Mouse (Mus musculus): ENCODE results near the gene Cubn.

Cubn gene

GRCm38 (mm10) chr2:13480744-13481143, 10.9 kb downstream of the Cubn start:
- DNase-seq (ENCODE audit: low spot score), result no peak

GRCm38 (mm10) chr2:13479165-13479564, 12.4 kb downstream of the Cubn start:
- no peak for DNase-seq (ENCODE audit: low spot score)

DNA sequence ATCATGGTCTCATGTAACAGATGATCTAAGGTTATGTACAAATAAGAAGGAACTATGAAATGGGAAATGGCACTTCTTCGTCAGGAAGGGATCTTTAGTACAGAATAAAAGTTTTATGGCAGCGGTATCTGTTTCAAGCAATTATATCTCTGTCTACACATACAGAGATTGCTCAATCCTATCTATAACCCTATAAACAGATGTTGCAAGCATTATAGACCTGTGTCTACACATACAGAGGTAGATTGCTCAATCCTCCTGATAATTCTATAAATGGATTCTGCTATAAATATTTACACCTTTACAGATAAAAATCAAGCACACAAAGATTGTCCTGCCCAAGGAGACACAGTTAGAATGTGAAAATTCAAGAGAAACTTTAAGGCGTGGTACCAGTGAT, 21.5 kb downstream of the Cubn start:
- DNase-seq (ENCODE audit: low spot score), result no peak

- DNase-seq (ENCODE audit: low spot score), result no peak
Measured at GRCm38 (mm10) chr2:13469641-13470040, 22.0 kb downstream of the Cubn start.

DNA sequence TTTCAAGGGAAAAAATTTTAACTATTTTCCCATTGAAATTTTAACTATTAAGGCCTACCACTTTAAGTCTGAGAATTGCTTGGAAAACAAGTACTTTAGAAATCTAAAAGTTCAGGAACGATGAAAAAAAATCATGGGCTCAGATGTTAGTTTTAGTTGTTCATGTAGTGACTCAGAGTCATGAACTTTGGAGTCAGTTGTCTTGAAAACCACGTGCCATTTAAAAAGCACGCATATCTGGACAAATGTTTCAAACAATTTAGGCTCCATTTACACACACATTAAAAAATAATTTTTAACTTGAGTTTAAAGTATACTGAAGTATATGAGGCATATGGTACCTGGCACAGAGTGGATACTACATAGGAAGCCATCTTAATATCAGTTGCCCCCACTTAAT, 24.9 kb downstream of the Cubn start:
- DNase-seq (ENCODE audit: low spot score), result no peak

DNA sequence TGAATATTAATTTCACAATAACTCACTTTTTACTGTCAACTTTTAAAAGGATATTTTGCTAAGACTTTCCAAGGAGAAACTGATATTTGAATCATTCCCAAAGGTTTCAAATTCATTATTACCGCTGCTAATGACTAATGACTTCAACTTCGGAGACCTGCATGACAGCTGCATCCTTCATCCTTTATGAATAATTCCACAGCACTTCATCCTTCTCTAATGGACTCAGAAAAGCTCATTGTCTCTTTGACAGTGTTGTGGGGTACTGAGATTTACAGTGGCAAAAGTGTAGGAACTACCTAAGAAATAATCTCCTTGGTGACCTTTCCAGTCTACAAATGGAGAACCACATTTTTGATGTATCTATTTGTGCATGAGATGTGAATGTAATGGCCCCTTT, 33.5 kb downstream of the Cubn start:
- no peak for DNase-seq (ENCODE audit: low spot score)

GRCm38 (mm10) chr2:13456821-13457220, 34.8 kb downstream of the Cubn start:
- DNase-seq (ENCODE audit: low spot score), result no peak

GRCm38 (mm10) chr2:13451495-13452491, 39.8 kb downstream of the Cubn start:
- DNase-seq (ENCODE audit: low spot score), result no peak

GRCm38 (mm10) chr2:13450895-13451294, 40.7 kb downstream of the Cubn start:
- no peak for DNase-seq (ENCODE audit: low spot score)

GRCm38 (mm10) chr2:13450470-13450869, 41.1 kb downstream of the Cubn start:
- no peak for DNase-seq (ENCODE audit: low spot score)

- no peak for DNase-seq (ENCODE audit: low spot score)
Measured at GRCm38 (mm10) chr2:13445156-13445555, 46.5 kb downstream of the Cubn start.

GRCm38 (mm10) chr2:13438983-13439382, 52.6 kb downstream of the Cubn start:
- no peak for DNase-seq (ENCODE audit: low spot score)

DNA sequence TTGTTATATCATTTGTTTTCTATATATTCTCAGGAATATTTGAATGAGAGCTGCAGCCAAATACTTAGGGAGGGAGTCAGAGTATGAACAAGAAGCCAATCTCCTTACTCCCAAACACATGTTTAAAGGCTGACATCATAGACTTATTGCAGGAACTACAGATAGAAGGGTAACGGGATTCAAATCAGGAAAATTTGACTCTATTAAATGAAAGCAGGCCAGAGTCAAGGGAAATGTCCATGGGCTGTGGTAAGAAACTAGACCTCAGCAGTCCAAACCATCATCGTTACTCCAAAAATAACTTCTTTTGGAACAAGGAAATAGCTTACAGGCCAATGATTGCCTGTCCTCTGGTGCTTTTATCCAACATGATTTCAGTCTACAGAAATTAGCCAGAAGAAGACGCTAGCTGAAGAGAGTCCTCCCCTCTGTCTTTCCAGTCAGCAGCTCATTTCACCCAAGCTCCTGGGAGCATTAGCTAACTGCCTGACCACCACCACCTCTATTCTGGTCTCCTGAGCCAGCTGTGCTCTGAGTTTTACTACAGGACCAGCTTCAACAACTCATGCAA, 53.3 kb downstream of the Cubn start:
- DNase-seq (ENCODE audit: low spot score), result no peak

DNA sequence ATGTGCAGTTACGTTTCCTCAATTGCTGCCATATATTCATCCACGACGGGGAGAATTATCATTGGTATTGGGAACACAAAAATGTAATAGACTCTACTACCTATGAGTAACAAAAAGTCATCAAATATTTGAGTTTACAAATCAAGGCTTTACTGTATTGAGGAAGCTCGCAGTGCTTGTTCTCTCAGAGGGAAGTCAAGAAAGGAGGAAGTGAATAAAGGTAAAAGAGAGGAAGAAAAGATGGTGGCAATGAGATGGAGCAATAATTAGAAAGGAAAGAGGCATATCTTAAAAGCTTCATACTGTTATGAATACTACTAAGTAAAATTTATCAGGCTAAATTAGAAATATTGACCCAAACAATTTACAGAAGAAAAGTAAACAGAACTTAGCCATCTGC, 59.6 kb downstream of the Cubn start:
- no peak for DNase-seq (ENCODE audit: low spot score)

- no peak for DNase-seq (ENCODE audit: low spot score)
Measured at GRCm38 (mm10) chr2:13421974-13422760, 69.4 kb downstream of the Cubn start.

DNA sequence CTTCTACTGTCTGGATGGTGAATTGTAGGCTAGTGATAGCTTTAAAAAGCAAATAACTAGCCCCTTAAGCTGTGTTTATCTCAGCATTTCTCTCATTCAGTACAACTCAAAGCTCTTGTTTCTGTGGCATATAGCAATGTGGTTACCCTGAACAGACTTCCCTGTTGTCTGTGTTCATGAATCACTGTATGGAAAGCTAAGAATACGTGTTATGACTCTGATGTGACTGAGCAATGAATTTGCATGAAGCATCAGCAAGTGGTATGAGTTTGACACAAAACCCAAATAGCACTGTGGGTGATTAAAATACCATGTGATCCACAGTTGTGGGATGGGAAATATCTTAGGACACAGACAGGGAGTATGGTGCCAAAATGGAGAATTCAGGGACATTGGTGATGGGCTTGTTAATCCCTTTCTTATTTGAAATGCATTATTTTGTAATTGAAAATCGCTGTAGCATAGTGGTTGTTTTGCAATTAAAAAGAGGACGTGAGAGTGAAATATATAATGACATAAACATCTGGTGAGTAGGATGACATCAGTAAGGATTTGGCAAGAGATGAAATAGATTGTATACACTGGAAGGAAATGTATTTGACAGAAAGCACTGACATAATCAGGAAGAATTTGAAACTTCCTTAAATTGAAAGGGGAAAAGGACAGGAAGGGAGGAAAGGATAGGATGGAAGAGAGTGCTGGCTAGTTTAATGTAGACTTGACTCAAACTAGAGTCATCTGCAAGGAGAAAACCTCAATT, 74.7 kb downstream of the Cubn start:
- no peak for DNase-seq (ENCODE audit: low spot score)

DNA sequence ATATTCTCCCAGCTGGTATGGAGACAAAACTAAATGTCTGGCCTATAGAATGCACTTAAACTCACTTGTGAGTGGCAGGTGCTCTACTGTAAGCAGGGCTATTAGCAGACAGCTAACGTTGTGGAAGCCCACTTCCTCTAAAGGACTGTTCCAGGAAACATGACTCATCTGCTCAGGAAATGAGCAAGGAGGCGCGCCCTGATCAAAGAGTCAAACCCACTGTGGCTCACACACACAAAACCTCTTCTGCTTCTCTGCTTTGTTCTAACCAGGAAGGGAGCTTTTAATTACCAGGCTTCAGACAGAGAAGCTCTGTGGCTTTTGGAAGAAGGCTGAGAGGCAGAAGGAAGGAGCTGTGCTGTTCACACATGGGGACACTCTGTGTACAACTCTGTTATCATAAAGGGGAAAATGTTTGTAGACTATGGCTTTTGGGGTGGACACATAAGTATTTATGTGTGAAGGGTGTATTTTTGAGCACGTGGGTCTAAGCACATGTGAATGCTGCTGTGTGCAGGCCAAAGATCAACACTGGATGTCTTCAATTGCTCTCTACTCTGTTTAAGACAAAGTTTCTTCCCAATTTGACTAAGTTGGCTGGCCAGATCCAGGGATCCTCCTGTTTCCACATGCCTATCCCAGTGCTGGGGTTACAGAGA, 78.0 kb downstream of the Cubn start:
- no peak for DNase-seq (ENCODE audit: low spot score)

- DNase-seq (ENCODE audit: low spot score), result no peak
Measured at GRCm38 (mm10) chr2:13410660-13411059, 81.0 kb downstream of the Cubn start.

- DNase-seq (ENCODE audit: low spot score), result no peak
Measured at GRCm38 (mm10) chr2:13409767-13410519, 81.7 kb downstream of the Cubn start.

GRCm38 (mm10) chr2:13408333-13408732, 83.3 kb downstream of the Cubn start:
- DNase-seq (ENCODE audit: low spot score), result no peak

DNA sequence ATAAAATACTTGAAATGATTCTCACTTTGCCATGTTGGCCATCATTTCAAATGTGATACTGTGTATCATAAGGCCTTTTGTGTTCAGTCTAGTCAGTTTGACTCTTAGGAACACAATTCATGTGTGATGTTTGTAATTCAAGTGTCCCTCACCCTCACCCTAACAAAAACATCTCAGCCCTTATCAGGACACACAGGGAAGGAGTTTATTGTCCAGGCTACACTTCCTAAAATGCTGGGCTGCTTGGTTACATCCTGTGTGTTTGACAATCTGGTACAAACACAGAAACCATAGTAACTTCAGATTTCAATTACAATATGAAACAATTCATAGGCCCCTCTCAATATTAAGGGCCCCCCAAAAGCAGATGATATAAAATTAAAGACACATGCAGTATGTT, 83.9 kb downstream of the Cubn start:
- no peak for DNase-seq (ENCODE audit: low spot score)
